Mouse (Mus musculus) layer of hippocampus, postnatal 10 days (tissue): ENCODE measurements around the gene Psmg3. TPM values are rescaled to one million over a fixed set of nuclear protein-coding genes. Genes with fewer than 3 reads are reported as not detected.

Experiments
- DNase-seq, 2 experiments: peaks; one replicate each; pipeline ENCODE4 v3.0.0; 2021; ENCODE audit warnings: low spot score in 2 of 2
- long read RNA-seq: library from polyadenylated mRNA; stranded (forward); transcript quantifications from one replicate; pipeline ENCODE4 v2.0.0, GENCODE M21; 2023
- total RNA-seq, 2 experiments: library from RNA; stranded (reverse); gene quantifications; 2 replicates each; pipeline ENCODE4 v1.2.3; 2021

Gene Psmg3
- total RNA-seq = 10 to 100 TPM; 16.1 to 23.2 TPM
- long read RNA-seq, transcript Psmg3-201 (3 exons, 883 nt) = major isoform, 13 of 19 reads
- long read RNA-seq, partial matches to known transcripts = 2 of 19 reads
- long read RNA-seq, other reads (novel, unspliced or antisense) = 1 of 19 reads

- peak; percentile 96 to 97 for DNase-seq
These were observed at the start of gene Psmg3, which contains the start of gene Gm26938 for GRCm38 (mm10) chr5:139826357-139827055. Gene Psmg3 (minus strand): TSS chr5:139826885. Gene Gm26938 (minus strand): TSS chr5:139826407.

GRCm38 (mm10) chr5:139871526-139871925, 44.8 kb upstream of the Psmg3 start:
- no peak for DNase-seq

- DNase-seq = no peak
These were observed 44.2 kb upstream of the Psmg3 start for GRCm38 (mm10) chr5:139870886-139871285.

GRCm38 (mm10) chr5:139862759-139863158, 36.1 kb upstream of the Psmg3 start:
- peak; percentile 44 to 66 for DNase-seq

- DNase-seq = no peak
These were observed 33.8 kb upstream of the Psmg3 start for GRCm38 (mm10) chr5:139860328-139861104.

- no peak for DNase-seq
These were observed 23.1 kb upstream of the Psmg3 start for GRCm38 (mm10) chr5:139849626-139850320.

- DNase-seq = no peak
These were observed 12.5 kb upstream of the Psmg3 start for GRCm38 (mm10) chr5:139839142-139839541.

GRCm38 (mm10) chr5:139838476-139838892, 11.8 kb upstream of the Psmg3 start:
- DNase-seq = peak; percentile 81 to 82

- DNase-seq = no peak
These were observed 9.0 kb upstream of the Psmg3 start for GRCm38 (mm10) chr5:139835706-139836105.

GRCm38 (mm10) chr5:139832125-139832524, 5.4 kb upstream of the Psmg3 start:
- DNase-seq = no peak

GRCm38 (mm10) chr5:139830734-139831133, 4.0 kb upstream of the Psmg3 start:
- no peak for DNase-seq

- DNase-seq = no peak
These were observed 2.7 kb upstream of the Psmg3 start for GRCm38 (mm10) chr5:139829384-139829783.

GRCm38 (mm10) chr5:139827593-139827992, 908 bp upstream of the Psmg3 start:
- no peak for DNase-seq

- no peak for DNase-seq
These were observed 738 bp downstream of the Psmg3 start for GRCm38 (mm10) chr5:139825947-139826346.

GRCm38 (mm10) chr5:139824531-139824930, 2.2 kb downstream of the Psmg3 start:
- DNase-seq = no peak

GRCm38 (mm10) chr5:139821466-139822459, 4.9 kb downstream of the Psmg3 start:
- no peak for DNase-seq

- DNase-seq = no peak
These were observed 7.0 kb downstream of the Psmg3 start, which contains the start of gene Tmem184a for GRCm38 (mm10) chr5:139819538-139820181. Gene Tmem184a (minus strand): TSS chr5:139819917.

GRCm38 (mm10) chr5:139818801-139819200, 7.9 kb downstream of the Psmg3 start:
- DNase-seq = no peak

- DNase-seq = no peak
These were observed 8.6 kb downstream of the Psmg3 start for GRCm38 (mm10) chr5:139818056-139818455.

- DNase-seq = no peak
These were observed 9.4 kb downstream of the Psmg3 start for GRCm38 (mm10) chr5:139817292-139817691.
